Mouse (Mus musculus) adrenal gland, postnatal 25 days (tissue): ENCODE measurements around the gene Tlx3. TPM values are rescaled to one million over a fixed set of nuclear protein-coding genes. Genes with fewer than 3 reads are reported as not detected.

Experiments
- DNase-seq: peaks from one replicate; pipeline ENCODE4 v3.0.0; 2021; ENCODE audit warnings: mixed read lengths
- long read RNA-seq: library from polyadenylated mRNA; stranded (forward); transcript quantifications from one replicate; pipeline ENCODE4 v2.0.0, GENCODE M21; 2021
- total RNA-seq: library from RNA; stranded (reverse); gene quantifications from 2 replicates; pipeline ENCODE4 v1.2.3, GENCODE M21; 2021

The Tlx3 gene
- 0.27 TPM in 1 of 2 replicates, not detected in the other for total RNA-seq
- long read RNA-seq: 0 reads

- peak; percentile 42 for DNase-seq
These were observed at the start of gene Tlx3 for GRCm38 (mm10) chr11:33203383-33204328. Gene Tlx3 (minus strand): TSS chr11:33203589.

GRCm38 (mm10) chr11:33240295-33240694 is 36.9 kb upstream of the Tlx3 start:
- DNase-seq: no peak

- DNase-seq: no peak
These were observed 30.7 kb upstream of the Tlx3 start for GRCm38 (mm10) chr11:33234134-33234533.

- no peak for DNase-seq
These were observed 28.7 kb upstream of the Tlx3 start for GRCm38 (mm10) chr11:33232056-33232455.

GRCm38 (mm10) chr11:33228186-33228585 is 24.8 kb upstream of the Tlx3 start:
- no peak for DNase-seq

GRCm38 (mm10) chr11:33226516-33226915 is 23.1 kb upstream of the Tlx3 start:
- DNase-seq: peak; percentile 28

- DNase-seq: no peak
These were observed 18.4 kb upstream of the Tlx3 start for GRCm38 (mm10) chr11:33221566-33222365.

GRCm38 (mm10) chr11:33220763-33221162 is 17.4 kb upstream of the Tlx3 start:
- no peak for DNase-seq

- DNase-seq: peak; percentile 38
These were observed 14.1 kb upstream of the Tlx3 start for GRCm38 (mm10) chr11:33217384-33218079.

- no peak for DNase-seq
These were observed 4.0 kb upstream of the Tlx3 start for GRCm38 (mm10) chr11:33207411-33207810.

- no peak for DNase-seq
These were observed 1.6 kb upstream of the Tlx3 start for GRCm38 (mm10) chr11:33204966-33205365.

GRCm38 (mm10) chr11:33204329-33204705 is 928 bp upstream of the Tlx3 start:
- DNase-seq: no peak

GRCm38 (mm10) chr11:33202972-33203371 is 417 bp downstream of the Tlx3 start:
- no peak for DNase-seq

- no peak for DNase-seq
These were observed 1.1 kb downstream of the Tlx3 start for GRCm38 (mm10) chr11:33202296-33202695.

- DNase-seq: no peak
These were observed 1.8 kb downstream of the Tlx3 start for GRCm38 (mm10) chr11:33201626-33202010.

- peak; percentile 44 for DNase-seq
These were observed 2.4 kb downstream of the Tlx3 start for GRCm38 (mm10) chr11:33200764-33201625.

- DNase-seq: peak; percentile 23
These were observed 3.3 kb downstream of the Tlx3 start for GRCm38 (mm10) chr11:33199906-33200763.

GRCm38 (mm10) chr11:33199117-33199514 is 4.3 kb downstream of the Tlx3 start:
- DNase-seq: no peak

GRCm38 (mm10) chr11:33198351-33199116 is 4.9 kb downstream of the Tlx3 start:
- DNase-seq: no peak

GRCm38 (mm10) chr11:33197673-33198072 is 5.7 kb downstream of the Tlx3 start:
- no peak for DNase-seq
